Mouse (Mus musculus): ENCODE results near the gene Oaz3.

GRCm38 (mm10) chr3:94434305-94434704 lies 9.4 kb downstream of the Oaz3 start:
- TF ChIP-seq CTCF (IDR thresholded peaks at IDR 0.05): no peak
- no peak for TF ChIP-seq EP300 (IDR thresholded peaks at IDR 0.05)
